Mouse (Mus musculus): ENCODE data around the gene Smarca2.

Gene Smarca2

DNA sequence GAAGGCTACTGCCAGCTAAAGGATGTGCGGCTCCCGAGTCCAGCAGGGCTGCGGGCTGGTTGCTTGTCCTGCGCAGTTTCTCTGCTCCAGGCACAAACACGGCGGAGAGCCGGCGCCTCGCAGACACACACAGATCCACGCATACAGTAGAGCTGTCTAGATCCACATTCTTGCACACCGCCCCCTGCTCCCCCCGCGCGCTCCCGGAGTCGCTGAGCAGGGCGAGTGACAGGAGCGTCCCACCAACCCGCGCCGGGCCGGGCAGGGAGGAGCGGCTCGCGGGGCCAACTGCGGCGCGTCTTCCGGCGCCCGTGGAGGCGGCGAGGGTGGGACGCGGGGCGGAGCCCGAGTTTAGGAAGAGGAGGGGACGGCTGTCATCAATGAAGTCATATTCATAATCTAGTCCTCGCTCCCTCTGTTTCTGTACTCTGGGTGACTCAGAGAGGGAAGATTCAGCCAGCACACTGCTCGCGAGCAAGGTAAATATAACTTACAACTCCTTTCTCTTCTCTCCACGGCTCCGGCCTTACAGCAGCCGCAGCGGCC, at the start of gene Smarca2:
Gene Smarca2, plus strand, starts transcription at position 296 of the 546 bp plus-strand sequence.
- peak; percentile 82 to 88 for DNase-seq (ENCODE audit: low spot score in 2 of 2)

DNA sequence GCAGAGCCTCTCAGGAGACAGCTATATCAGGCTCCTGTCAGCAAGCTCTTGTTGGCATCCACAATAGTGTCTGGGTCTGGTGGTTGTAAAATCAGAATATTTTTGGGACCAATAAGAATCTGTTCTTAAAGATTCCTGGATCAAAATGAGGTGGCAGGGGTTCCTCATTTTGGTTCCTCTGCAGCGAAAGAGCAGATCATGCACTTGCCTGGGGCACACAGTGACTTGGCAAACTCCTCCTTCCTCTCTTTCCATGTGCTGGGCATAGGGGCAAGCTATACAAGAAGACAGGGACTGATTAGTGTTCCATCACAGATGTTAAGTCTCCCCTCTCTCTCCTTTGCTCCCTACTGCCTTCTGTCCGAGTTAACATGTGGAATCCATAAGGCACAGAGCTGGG, 40.0 kb upstream of the Smarca2 start:
- DNase-seq (ENCODE audit: low spot score in 2 of 2) = no peak

DNA sequence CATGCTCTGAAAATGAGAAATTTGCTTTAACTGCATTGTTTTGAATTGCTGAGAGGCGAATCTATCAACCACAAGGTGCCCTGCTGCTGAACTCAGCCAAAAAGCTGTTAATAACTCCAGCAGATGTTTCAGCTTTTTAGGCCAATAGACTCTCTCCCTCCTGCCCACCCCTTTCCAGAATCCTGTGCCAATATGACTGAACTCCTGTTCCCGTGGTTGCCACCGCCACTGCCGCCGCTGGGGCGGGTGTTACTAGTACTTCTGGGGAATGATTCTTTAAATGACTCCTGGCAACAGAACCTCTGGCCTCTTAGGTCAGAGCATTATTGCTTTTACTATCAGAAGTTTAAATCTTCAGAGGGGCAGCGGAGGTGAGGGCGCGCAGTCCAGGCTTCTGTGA, 38.7 kb upstream of the Smarca2 start:
- no peak for DNase-seq (ENCODE audit: low spot score in 2 of 2)

DNA sequence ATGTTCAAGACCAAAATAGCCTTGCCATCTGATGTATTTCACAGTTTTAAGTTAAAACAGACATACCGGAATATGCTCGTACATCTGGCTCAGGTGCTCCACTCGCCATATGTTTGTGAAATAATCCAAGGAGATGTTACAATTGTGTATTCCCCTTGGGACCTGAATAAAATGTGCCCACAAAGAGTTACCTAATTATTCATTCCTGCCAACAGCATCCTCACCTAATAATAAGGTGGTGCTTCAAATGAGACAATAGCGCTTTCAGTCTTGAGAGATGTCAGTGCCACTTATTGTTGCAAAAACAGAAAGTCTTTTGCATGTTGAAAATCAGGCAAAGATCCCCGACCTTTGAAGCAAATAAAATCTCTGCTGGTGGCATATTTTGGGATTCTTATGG, 36.6 kb upstream of the Smarca2 start:
- DNase-seq (ENCODE audit: low spot score in 2 of 2) = no peak

DNA sequence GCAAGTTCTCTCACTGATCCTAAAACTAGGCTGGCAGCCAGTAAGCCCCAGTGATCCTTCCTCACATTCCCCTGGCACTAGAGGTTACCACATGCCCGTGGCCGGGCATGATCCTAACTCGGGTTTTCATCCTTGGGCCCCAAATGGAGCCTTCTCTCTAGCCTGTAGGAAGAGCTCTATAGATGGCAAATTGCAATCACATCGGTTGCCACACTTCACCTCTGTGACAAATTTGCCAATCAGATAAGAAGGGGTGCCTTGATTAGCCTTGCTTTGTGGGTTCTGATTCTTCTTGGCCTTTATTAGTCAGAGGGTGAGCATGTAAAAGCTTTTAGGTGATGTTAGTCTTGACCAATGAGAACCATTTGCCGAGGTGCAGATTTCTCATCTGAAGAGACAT, 35.9 kb upstream of the Smarca2 start:
- no peak for DNase-seq (ENCODE audit: low spot score in 2 of 2)

DNA sequence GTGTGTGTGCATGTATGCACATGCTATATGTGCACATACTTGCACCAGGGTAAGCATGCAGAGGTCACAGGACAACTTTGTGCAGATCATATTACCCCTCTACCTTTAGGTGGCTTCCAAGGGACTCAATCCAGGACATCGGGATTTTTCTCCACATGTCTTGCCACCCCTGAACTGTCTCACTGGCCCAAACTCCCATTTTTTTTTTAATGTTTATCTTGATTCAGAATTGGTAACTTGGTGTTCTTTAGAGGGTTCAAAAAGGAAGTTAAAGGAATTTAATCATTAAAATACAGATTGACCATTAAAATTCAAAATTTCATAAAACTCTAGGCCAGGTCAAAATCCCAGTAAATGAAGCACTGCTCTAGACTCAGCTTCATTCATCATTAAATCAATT, 35.4 kb upstream of the Smarca2 start:
- no peak for DNase-seq (ENCODE audit: low spot score in 2 of 2)

DNA sequence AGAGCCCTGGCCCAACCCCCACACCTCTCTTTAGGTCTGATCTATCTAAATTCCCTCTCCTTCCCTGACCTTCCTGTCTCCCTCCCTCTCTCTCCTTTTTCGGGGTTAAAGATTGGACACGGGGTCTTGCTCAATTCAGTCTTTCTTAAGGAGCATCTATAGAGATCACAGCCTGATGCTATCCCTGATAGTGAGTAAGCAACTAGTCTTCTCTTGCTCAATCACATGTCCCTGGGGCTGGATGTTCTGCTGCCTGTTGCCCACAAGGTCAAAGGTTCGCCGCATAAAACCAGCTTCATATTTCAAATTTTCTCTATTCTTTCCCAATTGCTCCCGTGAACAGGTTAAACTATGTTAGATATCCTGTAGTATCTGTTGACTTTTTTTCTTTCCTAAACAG, 25.2 kb upstream of the Smarca2 start:
- no peak for DNase-seq (ENCODE audit: low spot score in 2 of 2)

DNA sequence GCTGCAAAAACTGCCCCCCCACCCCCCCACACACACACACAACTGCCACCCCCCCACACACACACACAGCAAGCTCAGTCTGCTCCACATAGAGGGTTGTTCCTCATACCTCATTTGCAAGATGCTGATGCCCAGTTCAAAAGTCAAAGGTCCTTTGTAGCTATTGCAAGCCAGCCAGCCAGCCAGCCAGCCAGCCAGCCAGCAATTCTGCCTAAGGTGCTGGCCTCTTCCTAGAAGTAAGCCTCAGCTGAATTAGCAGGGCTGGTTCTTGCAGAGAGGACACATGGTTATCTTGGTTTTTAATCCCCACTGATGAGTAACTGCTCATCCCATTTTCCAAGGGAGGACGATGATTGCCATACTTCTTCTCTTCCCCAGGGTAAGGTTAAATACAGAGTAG, 24.8 kb upstream of the Smarca2 start:
- no peak for DNase-seq (ENCODE audit: low spot score in 2 of 2)

DNA sequence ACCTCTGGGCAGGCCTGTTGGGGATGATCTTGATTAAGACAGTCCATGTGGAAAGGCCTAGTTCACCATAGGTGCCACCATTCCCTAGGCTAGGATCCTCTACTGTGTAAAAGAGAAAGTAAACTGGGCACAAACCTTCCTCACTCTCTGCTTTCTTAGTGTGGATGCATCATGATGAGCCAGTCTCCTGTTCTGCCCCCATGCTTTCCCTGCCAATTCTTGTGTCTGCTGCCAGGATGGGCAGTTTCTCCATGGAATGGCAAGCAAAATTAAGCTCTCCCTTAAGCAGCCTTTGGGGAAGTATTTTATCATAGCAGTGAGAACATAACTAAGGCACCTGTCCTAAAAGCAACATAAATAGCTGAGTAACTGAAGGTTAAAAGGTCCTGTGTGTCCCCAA, 10.2 kb upstream of the Smarca2 start:
- no peak for DNase-seq (ENCODE audit: low spot score in 2 of 2)

DNA sequence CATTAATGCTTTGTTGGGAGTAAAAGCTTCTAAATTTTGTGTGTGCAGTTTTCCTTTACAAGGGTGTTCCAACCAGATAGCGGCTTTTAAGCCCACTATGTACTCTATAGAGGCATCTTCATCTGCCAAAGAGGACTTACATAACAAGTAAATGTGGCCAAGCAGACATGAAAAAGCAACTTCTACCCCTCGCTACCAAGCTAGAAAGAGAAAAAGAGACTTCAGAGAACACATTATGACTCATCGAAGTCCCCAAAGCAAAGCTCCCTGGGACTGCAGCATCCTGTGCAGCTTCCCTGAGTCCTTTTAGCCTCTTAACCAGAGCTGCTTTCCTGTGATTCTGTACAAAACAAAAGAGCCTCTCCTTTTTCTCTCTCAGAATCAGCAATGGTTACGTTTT, 3.4 kb upstream of the Smarca2 start:
- DNase-seq (ENCODE audit: low spot score in 2 of 2) = no peak

DNA sequence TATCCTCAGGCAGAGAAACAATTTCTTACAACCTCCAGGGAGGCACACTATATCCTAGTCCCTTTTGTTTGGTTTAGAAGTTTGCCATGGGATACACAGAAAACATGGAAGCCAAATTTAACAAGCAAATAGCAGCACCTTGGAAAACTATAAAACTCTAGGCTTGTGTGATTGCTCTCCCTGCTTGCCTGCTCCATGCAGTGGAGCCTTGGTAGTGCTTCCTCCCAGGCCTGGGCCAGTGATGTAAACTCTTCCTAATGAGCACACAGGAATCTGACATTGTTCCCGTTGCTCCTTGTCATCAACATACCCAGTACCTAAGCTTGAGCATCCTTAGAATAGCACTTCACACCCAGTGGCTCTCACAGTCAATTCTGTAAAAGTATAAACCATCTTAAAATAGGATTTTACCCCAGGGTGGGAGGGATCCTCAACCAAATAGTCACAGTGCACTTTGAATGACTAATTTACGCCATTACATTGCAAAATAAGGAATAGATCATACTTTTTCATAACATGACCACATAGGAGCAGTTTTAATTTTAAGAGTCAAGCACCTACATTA, 1.5 kb upstream of the Smarca2 start:
- DNase-seq (ENCODE audit: low spot score in 2 of 2) = no peak

DNA sequence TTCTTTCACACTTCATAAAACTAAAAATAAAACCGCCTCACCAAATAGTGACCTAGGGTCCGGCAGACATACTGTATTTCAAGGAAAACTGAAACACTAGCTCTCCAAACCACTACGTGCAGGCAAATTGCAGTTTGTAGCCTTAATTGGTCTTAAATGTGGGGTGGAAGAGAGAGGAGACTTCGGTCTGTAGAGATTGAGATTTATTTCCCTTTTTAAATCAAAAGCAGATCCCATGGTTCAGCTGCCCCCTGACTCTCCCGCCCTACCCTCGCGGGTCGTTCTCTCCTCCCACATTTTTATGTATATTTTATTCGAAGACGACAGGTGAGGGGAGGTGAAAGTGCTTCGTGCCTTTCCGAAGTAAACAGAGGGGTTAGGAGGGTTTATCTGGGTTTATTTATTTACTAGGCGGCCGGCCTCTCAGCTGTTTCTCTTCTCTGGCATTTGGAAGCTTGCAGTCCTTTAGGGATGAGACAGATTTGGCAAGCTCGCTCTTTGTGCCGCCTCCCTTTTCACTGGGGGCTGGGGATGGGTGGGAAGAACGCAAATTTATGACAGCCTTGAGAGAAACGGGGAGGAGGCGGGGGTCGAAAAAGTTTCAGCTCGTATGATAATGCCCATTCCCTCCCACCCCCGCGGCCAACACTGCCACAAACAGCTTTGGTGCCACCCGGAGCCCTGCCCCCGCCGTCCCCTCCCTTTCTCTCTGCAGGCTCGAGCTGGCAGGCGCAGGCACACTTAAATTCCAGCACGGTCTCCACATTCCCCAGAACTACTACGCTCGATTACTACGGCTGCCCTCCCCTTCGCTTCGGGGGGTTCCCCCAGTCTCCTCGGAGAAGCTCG, 720 bp upstream of the Smarca2 start:
- no peak for DNase-seq (ENCODE audit: low spot score in 2 of 2)

DNA sequence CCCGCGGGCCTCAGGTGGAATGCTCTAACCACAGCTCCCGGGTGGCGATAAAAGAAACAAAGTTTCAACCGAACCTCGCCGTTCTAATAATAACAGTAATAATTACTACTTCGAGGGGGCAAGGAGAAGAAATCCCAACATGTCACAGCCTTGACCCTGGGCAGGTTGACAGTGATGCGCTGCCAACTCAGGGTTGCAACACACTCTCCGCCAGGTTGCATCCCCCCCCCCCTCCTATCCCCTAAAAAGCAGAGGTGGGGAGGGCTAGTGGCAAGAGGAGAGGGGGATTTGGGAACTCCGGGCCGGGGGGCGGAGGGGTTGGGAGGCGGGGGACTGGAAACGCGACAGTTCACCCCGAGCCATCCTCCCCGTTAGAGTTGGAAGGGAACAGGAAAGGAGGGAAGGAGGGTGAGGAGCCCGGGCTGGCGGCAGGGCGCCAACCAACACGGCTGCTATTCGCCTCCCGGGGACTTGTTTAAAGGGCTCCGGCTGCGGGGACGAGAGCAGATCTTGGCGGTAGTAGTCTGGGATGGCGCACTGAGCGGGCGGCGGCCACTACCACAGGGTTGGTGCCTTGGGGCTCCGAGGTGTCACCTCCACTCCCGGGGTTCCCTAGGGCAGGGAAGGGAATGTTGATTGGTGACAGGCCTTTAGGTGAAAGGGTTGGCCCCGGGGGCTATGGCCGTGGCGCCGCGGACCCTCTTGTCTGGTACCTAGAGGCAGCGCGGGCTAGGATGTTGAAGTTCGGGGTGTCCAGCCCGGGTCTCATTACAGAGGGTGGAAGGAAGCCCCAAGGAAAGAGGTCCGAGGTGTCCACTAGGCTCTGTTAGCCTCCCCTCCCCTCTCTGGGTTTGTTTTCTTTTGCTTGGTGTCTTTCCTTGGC, 829 bp downstream of the Smarca2 start:
- peak; percentile 8 to 21 for DNase-seq (ENCODE audit: low spot score in 2 of 2)

DNA sequence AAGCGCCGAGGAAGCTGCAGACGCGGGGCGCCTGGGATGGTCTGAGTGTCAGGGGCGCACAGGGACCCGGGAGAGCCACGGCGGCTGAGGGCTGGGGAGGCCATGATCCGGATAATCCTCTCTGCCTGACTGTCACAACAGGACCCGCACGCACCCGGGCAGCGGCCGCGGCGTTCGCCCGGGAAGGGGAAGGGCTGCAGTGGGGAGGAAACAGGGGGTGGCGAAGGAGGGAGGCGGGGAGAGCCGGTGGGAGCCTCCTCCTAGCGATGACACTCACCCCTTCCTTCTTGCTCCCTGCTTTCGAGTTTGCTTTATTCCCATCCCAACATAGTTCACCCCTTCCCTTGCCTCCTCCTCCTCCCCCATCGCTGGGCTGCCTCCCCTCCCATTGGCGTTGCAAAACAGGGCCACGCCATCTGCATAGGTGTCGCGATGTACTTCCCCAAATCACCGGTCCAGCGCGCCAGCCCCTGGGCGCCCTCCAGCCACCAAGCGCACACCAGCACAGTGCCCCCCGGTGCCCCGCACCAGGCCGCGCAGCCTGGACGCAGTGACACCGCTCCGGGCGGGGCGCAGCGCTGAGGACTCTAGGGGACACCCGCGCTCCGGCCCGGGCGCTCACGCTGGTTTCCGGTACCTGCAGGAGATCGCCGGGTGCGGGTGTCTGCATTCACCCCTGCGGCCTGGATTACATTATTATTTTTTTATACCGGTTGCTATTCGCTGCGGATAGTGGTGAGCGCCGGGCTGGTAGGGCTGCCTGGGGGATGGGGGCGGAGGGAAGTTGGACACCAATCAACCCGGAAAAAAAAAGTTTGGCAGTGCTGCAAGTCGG, 1.7 kb downstream of the Smarca2 start:
- peak; percentile 48 to 63 for DNase-seq (ENCODE audit: low spot score in 2 of 2)

DNA sequence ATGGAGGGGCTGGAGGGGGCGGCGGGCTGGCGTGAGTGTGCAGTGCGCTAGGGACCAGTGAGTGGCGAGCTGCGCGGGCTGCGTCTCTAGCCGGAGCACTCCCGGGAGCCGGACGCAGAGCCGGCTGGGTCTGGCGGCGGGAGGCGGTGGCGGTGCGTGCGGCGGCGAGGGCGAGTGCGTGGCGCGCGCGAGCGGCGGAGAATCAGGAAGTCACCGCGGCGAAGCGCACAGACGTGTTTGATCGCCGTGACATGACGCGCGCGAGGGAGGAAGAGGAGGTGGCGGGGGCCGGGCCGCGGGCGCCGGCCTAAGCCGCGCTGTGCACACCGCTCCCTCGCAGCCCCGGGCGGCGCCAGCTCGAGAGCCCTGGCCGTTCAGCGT, 2.3 kb downstream of the Smarca2 start:
- peak; percentile 49 to 60 for DNase-seq (ENCODE audit: low spot score in 2 of 2)

DNA sequence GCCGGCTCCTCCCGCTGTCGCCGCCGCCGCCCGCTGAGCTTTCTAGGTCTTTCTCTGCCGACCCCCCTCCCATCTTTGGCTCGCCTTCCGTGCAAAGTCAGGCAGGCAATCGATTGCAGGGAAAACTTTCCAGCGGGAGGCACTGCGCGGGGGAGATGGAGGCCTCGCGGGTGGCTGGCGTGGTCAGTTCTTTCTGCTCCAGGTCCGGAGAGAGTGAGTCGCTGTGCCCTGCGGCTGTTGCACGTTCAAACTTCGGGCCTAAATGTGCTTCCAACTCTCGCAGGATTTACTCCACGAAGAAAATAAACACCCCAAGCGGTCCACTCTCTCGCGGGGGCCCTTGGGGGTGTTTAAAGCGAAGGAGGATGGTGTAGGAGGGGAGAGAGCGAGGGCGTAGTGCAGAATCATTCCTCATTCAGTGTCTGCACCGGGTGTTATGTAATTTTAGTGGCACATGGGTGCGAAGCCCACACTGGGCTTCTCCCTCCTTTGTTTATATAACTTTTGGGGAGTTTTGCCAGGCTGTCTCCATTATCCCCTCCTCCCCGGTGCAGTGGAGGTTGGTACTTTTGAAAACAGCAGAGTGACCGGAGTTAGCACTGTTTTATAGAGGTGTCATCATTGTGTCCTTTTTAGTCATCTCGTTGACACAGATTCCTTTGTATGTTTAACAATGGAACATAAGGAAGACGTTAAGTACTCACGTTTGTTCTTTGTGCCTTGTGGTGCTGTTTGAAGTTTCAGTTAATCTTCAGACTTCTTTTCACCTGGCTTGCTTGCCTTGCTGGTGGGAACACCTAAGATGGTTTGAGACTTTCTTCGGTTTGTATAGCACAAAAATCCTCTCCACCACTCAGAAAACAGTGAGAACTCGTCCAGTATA, 2.9 kb downstream of the Smarca2 start:
- DNase-seq (ENCODE audit: low spot score in 2 of 2) = peak in 1 of 2 experiments; percentile 12

DNA sequence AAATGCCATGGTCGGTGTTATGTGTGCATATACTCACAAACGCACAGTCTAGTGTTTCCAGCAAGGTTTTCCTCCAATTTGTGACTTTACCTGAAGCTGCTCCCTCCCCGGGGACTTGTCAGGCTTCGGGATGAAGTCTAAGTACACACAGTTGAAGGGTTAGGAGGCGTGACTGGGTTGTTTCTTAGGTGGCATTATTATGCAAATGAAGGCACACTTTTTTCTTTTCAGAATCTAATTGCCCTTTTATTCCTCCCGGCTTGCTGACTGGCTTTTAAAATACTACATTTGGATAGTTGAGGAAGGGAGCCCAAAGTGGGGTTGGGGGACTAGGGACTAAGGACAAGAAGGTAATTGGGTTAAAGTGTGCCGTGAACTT, 3.6 kb downstream of the Smarca2 start:
- no peak for DNase-seq (ENCODE audit: low spot score in 2 of 2)

DNA sequence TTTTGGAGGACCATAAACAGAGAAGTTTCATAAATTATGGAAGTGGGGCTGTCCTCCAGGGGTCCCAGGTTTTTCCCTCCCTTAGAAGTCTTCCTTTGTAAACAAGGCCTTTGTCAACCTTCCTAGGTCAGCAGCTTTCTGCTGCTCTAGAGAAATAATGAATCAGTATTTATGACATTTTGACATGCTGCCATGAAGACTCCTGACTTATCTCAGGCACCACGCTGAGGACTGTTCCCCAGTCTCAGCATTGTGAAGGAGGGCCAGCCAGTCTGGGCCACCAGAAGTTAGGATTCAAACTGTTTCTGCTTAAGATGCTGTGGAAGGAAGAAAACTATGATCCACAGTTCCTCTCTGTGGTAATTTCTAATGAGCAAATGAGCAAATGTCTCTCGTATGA, 4.8 kb downstream of the Smarca2 start:
- DNase-seq (ENCODE audit: low spot score in 2 of 2) = no peak

DNA sequence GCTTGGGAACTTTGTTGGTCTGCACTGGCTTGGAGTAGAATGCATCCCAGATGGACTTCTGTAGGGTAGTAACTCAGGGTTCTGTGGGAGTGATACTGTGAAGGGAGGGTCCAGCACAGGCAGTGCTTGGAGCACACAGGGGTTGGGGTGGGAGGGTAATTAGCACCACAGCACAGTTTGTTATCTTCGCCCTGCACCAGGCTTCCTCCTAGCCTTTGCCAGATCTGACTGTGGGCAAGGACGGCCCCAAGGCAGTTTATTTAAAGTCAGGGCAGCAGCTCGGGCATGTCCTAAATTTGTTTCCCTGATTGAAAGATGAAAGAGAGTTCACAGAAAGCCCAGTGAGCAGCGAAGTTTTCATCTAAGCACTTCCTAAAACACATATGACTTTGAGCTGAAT, 8.1 kb downstream of the Smarca2 start:
- no peak for DNase-seq (ENCODE audit: low spot score in 2 of 2)

DNA sequence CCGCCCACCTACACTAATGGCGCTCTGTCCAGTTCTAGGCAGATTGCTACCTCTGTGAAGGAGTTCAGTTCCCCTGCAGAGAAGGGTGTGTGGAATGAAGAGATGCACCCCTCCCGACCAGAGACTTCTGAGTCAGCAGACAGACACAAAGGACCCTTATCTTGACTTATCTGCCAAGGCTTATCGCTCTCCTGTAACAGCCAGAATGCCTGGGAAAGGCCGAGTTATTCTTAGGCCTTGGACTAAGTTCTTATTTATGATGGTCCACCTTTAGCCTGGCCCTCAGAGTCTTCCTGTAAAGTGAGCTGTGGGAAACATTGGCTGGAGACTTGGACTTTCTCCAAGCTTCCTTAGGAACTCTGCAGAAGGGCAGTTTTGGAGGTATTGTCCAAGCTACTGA, 8.8 kb downstream of the Smarca2 start:
- no peak for DNase-seq (ENCODE audit: low spot score in 2 of 2)
